Mouse (Mus musculus): Measurements from ENCODE around the gene Apoe.

Gene Apoe

GRCm38 (mm10) chr7:19716055-19716682 is 17.2 kb upstream of the Apoe start:
- DNase-seq (ENCODE audit: low spot score in 2 of 2): peak in 1 of 2 experiments; percentile 29

DNA sequence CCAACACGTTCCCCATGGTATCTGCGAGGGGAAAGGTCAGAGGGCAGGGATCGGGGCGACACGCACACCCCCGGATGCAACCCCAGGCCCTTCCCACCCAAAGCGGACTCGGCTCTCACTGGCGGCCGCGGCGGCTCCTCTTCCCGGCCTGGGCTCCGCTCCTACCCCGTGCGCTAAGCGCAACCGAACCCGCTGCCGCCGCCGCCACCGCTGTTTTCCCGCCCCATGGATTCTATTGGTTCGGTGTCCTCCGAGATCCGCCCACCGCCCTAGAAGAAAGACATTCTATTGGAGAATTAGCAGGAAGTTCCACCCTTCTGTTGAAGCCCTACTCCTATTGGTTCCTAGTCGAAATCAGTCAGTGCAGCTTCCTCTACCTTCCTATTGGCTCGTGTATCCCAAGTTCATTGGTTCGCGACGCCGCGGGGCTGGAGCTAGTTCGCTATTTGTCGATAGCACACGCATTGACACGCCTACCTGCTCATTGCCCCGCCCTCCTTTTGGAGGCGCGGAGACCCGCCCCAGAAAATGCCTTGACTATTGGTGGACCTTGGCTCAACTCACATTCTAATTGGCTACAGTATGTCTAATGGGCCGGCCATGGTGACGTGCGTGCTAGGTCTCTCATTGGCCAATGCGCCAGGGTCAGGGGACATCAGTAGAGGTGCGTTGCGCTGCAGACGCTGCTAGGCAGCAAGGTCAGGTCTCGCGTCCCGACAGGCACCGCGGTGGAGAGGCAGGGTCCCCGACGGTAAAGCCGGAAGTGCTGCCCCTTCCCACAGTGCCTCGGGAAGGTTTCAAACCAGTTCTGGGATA is 16.5 kb upstream of the Apoe start, which contains the start of gene Tomm40:
Gene Tomm40, minus strand, starts transcription at position 200 of the 816 bp plus-strand sequence.
- DNase-seq (ENCODE audit: low spot score in 2 of 2): peak; percentile 99 to 100

DNA sequence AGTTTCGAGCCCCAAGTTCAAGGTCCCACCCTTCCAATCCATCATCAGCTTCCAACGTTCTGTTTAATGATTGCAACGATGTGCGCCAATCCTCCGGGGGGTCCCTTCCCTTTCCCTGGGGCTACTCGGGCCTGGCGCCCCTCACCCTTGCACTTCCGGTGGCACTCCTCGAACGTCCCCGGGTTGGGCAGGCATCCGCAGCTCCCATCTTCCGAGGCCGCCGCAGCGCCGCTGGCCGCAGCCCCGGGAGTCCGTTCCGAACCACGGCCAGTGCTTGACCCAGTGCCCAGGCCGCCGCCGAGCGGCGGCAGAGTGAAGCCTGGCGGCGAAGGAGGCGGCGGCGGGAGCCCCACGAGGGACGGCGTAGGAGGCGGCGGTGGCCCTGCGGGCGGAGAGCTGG is 15.8 kb upstream of the Apoe start:
- DNase-seq (ENCODE audit: low spot score in 2 of 2): no peak

- DNase-seq (ENCODE audit: low spot score in 2 of 2): no peak
These were observed 14.6 kb upstream of the Apoe start for GRCm38 (mm10) chr7:19713598-19713997.

GRCm38 (mm10) chr7:19713196-19713595 is 14.2 kb upstream of the Apoe start:
- DNase-seq (ENCODE audit: low spot score in 2 of 2): peak; percentile 10 to 40

- no peak for DNase-seq (ENCODE audit: low spot score in 2 of 2)
These were observed 13.4 kb upstream of the Apoe start for GRCm38 (mm10) chr7:19712414-19712813.

- no peak for DNase-seq (ENCODE audit: low spot score in 2 of 2)
These were observed 11.7 kb upstream of the Apoe start for GRCm38 (mm10) chr7:19710650-19711049.

DNA sequence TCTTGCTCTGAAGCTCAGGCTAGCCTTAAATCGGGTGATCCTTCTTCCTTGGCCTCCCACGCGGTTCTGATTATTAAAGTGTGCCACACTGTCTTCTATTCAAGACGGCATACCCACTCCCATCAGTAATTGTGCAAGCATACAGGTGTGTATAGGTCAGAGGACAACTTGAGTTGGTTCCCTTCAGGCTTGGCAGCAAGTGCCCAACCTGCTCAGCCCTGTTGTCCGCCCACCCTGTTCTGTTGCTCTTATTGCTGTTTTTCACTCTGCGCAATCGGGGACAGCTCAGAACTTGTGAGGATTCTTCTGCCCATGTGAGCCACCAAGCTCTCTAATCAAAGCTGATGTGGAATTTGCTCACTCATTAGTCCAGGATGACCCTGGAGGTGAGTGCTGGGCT is 6.3 kb upstream of the Apoe start:
- no peak for DNase-seq (ENCODE audit: low spot score in 2 of 2)

- DNase-seq (ENCODE audit: low spot score in 2 of 2): no peak
These were observed 5.5 kb upstream of the Apoe start for GRCm38 (mm10) chr7:19704475-19704874.

- no peak for DNase-seq (ENCODE audit: low spot score in 2 of 2)
These were observed 4.0 kb upstream of the Apoe start for GRCm38 (mm10) chr7:19702859-19703555.

GRCm38 (mm10) chr7:19701069-19701761 is 2.2 kb upstream of the Apoe start:
- peak in 1 of 2 experiments; percentile 20 for DNase-seq (ENCODE audit: low spot score in 2 of 2)

- no peak for DNase-seq (ENCODE audit: low spot score in 2 of 2)
These were observed 1.5 kb upstream of the Apoe start for GRCm38 (mm10) chr7:19700299-19701068.

DNA sequence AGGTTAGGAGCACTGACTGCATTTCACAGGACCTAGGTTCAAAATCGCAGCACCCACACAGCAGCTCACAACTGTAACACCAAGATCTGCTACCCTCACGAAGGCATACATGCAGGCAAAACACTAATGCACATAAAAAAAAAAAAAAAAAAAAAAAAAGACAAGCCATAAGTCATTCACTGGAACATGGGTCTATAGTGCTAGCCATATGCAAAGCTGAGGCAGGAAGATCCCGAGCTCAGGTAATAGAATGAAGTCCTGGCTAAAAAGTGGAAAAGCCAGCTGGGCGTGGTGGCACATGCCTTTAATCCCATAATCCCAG is 800 bp upstream of the Apoe start:
- DNase-seq (ENCODE audit: low spot score in 2 of 2): no peak

DNA sequence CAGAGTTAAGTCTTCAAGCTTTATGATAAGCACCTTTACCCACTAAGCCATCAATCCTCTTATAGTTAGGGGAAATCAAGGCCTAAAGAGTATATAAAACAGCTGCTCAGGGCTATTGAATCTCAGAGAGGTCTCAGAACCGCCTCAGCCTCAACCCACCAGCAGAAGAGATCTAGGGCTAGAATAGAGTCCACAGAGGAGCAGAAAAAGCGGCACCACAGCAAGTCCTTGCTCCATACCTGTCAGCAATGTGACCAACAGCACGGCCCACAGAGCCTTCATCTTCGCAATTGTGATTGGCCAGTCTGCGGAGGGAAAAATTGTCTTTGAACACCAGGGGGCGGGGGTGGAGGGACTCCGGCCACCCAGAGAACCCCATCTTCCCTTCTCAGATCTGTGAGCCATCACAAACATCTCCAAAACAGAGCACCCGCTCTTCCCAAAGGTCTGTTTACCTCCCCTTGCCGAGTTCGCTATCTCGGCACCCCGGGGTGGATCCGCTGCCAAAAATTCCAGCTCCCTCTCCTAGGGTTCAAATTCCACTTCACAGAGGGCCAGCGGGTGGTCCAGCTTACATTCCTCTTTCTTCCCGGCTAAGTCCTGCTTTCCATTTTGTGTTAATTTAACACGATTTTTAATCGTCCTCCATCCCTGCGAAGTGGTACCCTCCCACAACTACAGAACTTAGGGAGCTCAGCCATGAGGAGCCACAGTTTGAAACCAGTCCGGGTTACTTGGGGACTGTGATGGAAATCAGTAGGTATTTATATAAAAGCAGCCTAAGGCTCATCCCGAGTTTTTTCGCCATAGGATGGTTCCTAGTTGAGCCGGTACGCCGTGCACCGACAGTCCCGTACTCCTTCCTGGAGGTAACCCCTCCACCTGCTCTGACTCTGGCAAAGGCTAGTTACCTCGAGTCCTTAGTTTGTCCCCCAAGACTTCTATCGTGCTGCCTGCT is 760 bp downstream of the Apoe start:
- DNase-seq (ENCODE audit: low spot score in 2 of 2): no peak

- no peak for DNase-seq (ENCODE audit: low spot score in 2 of 2)
These were observed 2.6 kb downstream of the Apoe start for GRCm38 (mm10) chr7:19696336-19696873.

DNA sequence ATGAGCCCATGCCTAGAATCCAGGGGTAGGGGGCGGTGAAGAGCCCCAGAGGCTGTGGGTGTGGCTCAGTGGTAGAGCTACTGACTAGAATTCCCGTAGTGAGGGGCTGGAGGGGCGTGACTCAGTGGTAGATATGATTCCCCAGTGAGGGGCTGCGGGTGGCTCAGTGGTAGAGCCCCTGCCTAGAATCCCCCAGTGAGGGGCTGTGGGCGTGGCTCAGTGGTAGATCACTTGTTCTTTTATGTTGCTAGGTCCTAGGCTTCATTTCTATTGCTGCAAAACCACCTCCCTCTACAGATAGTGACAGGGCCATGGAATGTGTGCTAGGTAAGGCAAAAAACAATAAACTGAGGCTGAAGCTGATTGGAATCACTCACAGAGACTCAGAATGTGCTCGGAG is 3.1 kb downstream of the Apoe start:
- DNase-seq (ENCODE audit: low spot score in 2 of 2): no peak

GRCm38 (mm10) chr7:19695213-19695594 is 3.8 kb downstream of the Apoe start:
- DNase-seq (ENCODE audit: low spot score in 2 of 2): no peak

GRCm38 (mm10) chr7:19694336-19695212 is 4.4 kb downstream of the Apoe start:
- no peak for DNase-seq (ENCODE audit: low spot score in 2 of 2)

- DNase-seq (ENCODE audit: low spot score in 2 of 2): no peak
These were observed 5.6 kb downstream of the Apoe start for GRCm38 (mm10) chr7:19693421-19693820.
